Mouse (Mus musculus) midbrain, postnatal 0 days (tissue): Measurements from ENCODE around the gene Mr1. TPM values are rescaled to one million over a fixed set of nuclear protein-coding genes. Genes with fewer than 3 reads are reported as not detected.
A peak's percentile ranks its signal among the peaks of the same experiment; 100 is the strongest.

Experiments
- ATAC-seq: fragments of 200-750 bp; cut with Nextera tagmentation; 2 replicates; pipeline ENCODE4 v1.8.0; 2017; ENCODE audit warnings: moderate number of reproducible peaks, mild to moderate bottlenecking, moderate TSS enrichment, moderate library complexity; ENCODE audit not compliant: low FRiP score
- DNase-seq: peaks from one replicate; pipeline ENCODE4 v3.0.0-alpha.2; 2015; ENCODE audit warnings: low spot score
- H3K27ac ChIP-seq: fragments of 300-500 bp; sonication (generic); 2 replicates; pipeline ENCODE4 v1.5.1; 2014; ENCODE audit warnings: low read depth, mild to moderate bottlenecking, low read length, mixed read lengths
- H3K27me3 ChIP-seq: fragments of 300-500 bp; sonication (generic); 2 replicates; pipeline ENCODE4 v1.6.1; 2014; ENCODE audit warnings: low read length, control low read depth, mixed read lengths; ENCODE audit not compliant: insufficient read depth
- H3K36me3 ChIP-seq: fragments of 300-500 bp; sonication (generic); 2 replicates; pipeline ENCODE4 v1.6.1; 2014; ENCODE audit warnings: low read length, control low read depth, mixed read lengths; ENCODE audit not compliant: insufficient read depth
- H3K4me1 ChIP-seq: fragments of 300-500 bp; sonication (generic); 2 replicates; pipeline ENCODE4 v1.6.1; 2014; ENCODE audit warnings: mild to moderate bottlenecking, control low read depth, antibody characterized with exemption, low read length, mixed read lengths; ENCODE audit not compliant: insufficient read depth
- H3K4me2 ChIP-seq: fragments of 300-500 bp; sonication (generic); 2 replicates; pipeline ENCODE4 v1.6.1; 2014; ENCODE audit warnings: low read depth, mild to moderate bottlenecking, low read length, mixed read lengths; ENCODE audit not compliant: poor library complexity, severe bottlenecking
- H3K4me3 ChIP-seq: fragments of 300-500 bp; sonication (generic); 2 replicates; pipeline ENCODE4 v1.5.1; 2014; ENCODE audit warnings: low read depth, mild to moderate bottlenecking, low read length, moderate library complexity
- H3K9ac ChIP-seq: fragments of 300-500 bp; sonication (generic); replicated peaks from 2 replicates; pipeline ENCODE4 v1.6.1; 2014; ENCODE audit warnings: mild to moderate bottlenecking, low read length, moderate library complexity, mixed read lengths; ENCODE audit not compliant: poor library complexity, severe bottlenecking
- H3K9me3 ChIP-seq: fragments of 300-500 bp; sonication (generic); 2 replicates; pipeline ENCODE4 v1.6.1; 2016; ENCODE audit warnings: low read length, control low read depth
- CTCF ChIP-seq: IDR thresholded peaks from 2 replicates; pipeline ENCODE4 v1.5.1; 2016; ENCODE audit warnings: antibody characterized with exemption, mild to moderate bottlenecking
- WGBS: fragments of 180-500 bp; shearing (Covaris S2); extraction: QIAGEN DNeasy Blood & Tissue Kit; methylation state at CpG from one replicate; pipeline ENCODE4 v1.1.7; 2014; 5-methylcytosine and 5-hydroxymethylcytosine counted together
- polyA plus RNA-seq: library from polyadenylated mRNA; unstranded; fragments of >200 nt; fragmentation: Nextera tagmentation; extraction: Ambion mirVana; gene quantifications from 2 replicates; pipeline ENCODE4 v1.2.1, GENCODE M21; 2015
- total RNA-seq: library from RNA; depleted of rRNA; stranded (reverse); fragments of >200 nt; gene quantifications from 2 replicates; pipeline ENCODE4 v1.2.3, GENCODE M21; 2014

The Mr1 gene
- total and polyA plus RNA-seq, 2 experiments from 2014 or later: 1.8 to 2.9 TPM

DNA sequence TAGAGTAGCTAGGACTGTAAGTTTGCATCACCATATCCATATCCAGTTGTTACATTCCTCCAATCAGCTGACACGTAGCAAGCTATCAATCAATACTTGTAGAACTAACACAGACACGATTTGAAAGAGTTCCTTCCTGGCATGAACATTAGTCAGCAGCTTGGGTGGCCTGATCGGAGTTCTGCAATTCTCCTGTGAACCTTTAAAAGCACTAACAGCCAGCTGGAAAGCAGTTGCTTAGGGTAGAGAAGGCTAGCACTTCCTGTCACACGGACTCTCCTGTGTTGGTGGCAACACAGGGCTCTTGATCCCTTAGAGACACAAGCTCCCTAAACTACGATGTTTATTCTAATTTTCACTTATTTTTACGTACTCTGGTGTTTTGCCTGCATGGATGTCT, 994 bp downstream of the Mr1 start:
- no peak overlapping the region for H3K9ac ChIP-seq
- no peak for TF ChIP-seq CTCF
- H3K4me1 ChIP-seq: no peaks in the 10 kb centered on the region
- ATAC-seq (no peak), DNase-seq (no peak)
- no peak overlapping the region for H3K27ac ChIP-seq
- no peak overlapping the region for H3K4me2 ChIP-seq
- no peaks in the 10 kb centered on the region for H3K36me3 ChIP-seq
- WGBS: 65% methylated on average over 6 of the region's 6 CpGs
- H3K9me3 ChIP-seq: no peaks in the 10 kb centered on the region
- H3K27me3 ChIP-seq: no peaks in the 10 kb centered on the region
- no peak overlapping the region for H3K4me3 ChIP-seq

DNA sequence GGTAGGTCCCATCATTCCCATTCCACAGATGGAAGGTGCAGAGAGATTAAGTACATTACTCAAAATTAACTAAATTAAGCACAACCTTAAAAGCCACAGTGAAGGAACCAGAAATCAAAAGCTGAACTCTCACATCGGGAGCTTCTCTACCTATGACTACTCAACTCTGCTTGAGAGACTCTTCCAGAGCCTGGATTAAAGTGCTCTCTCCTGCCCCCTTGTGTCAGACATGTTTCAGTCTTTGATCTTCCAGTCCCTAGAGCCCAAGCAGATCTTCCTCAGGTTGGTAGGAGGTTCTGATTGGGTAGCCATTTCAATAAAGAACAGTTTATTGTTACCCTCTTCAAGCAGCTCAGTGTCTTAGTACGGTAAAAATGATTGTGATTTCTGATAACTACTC, 6.5 kb downstream of the Mr1 start:
- ATAC-seq (no peak), DNase-seq (peak; percentile 15)
- Histone ChIP-seq H3K9ac (no peak overlapping the region), H3K27me3 (no peaks in the 10 kb centered on the region), H3K4me3 (no peak overlapping the region), H3K36me3 (no peaks in the 10 kb centered on the region), H3K4me1 (no peaks in the 10 kb centered on the region), H3K27ac (no peak overlapping the region), H3K9me3 (no peaks in the 10 kb centered on the region), H3K4me2 (no peak overlapping the region)
- TF ChIP-seq CTCF: peak; percentile 53
- 71% methylated on average over 2 of the region's 2 CpGs for WGBS

DNA sequence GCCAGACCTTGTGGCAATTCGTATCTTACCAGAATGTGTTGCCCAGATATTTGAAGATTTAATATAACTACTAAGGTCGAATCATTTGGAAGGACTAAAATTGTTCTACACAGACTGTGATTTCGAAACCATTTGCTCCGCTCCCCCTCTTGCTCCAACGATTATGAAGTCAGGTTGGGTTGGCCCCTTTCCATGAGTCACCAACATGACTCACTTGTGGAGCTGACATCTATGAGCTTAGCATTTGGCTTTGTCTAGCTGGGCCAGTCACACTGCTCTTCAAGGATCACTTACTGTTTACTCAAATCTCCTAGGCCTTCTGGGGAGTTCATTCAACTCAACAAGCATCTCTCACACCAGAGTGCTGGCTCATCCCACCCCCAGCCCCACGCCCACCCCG, 7.8 kb downstream of the Mr1 start:
- no peak overlapping the region for H3K4me3 ChIP-seq
- no peaks in the 10 kb centered on the region for H3K9me3 ChIP-seq
- TF ChIP-seq CTCF: no peak
- no peaks in the 10 kb centered on the region for H3K27me3 ChIP-seq
- H3K36me3 ChIP-seq: no peaks in the 10 kb centered on the region
- no peak overlapping the region for H3K4me2 ChIP-seq
- no peak for ATAC-seq
- H3K9ac ChIP-seq: no peak overlapping the region
- no peak overlapping the region for H3K27ac ChIP-seq
- 96% methylated on average over 7 of the region's 7 CpGs for WGBS
- H3K4me1 ChIP-seq: no peaks in the 10 kb centered on the region
- DNase-seq: no peak

DNA sequence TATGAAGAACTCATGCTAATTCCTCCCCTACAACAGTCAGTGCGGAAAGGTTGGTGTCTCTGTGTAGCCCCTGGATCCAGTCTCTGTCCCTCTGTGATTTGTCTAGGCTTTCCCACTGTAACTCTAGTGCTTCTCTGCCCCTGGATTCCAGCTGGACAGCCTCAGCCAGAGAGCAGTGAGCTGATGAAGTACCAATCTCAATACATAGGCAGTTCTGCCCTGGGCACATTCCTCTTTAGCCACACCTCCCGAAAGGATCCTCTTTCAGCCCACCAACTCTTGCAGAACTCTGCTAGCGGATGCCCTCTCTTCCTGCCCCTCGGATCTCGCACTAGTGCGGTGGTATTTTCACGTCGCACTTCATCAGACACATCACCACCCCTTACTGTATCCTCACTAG, 11.7 kb downstream of the Mr1 start:
- 66% methylated on average over 8 of the region's 8 CpGs for WGBS
- no peak overlapping the region for H3K4me3 ChIP-seq
- TF ChIP-seq CTCF: no peak
- no peaks in the 10 kb centered on the region for H3K27me3 ChIP-seq
- no peak overlapping the region for H3K4me2 ChIP-seq
- no peak overlapping the region for H3K9ac ChIP-seq
- H3K27ac ChIP-seq: no peak overlapping the region
- H3K9me3 ChIP-seq: no peaks in the 10 kb centered on the region
- no peak for DNase-seq
- no peaks in the 10 kb centered on the region for H3K4me1 ChIP-seq
- no peaks in the 10 kb centered on the region for H3K36me3 ChIP-seq
- no peak for ATAC-seq

DNA sequence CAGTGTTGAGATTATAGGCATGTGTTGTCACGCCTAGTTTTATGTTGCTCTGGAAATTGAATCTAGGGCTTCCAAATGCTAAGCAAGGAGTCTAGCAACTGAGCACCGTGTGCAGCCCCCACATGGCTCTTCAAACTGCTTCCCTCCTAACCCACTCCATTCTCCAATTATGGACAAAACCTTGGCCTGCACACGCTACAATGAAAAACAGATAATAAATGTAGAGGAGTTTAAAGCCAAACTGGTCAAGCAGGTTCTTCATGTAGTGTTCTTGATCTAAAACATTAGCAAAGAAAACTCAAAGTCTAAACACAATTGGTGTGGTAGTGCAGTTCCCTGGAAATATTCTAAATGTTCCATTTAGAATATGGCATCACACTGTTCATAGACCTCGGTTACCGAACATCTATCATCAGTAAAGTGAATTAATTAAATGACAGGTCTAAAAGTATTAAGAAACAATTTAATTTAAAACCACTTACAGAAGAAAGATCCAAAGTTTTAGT, 19.1 kb downstream of the Mr1 start:
- WGBS: 90% methylated on average over 5 of the region's 5 CpGs
- Histone ChIP-seq H3K27me3 (no peaks in the 10 kb centered on the region), H3K4me2 (no peak overlapping the region), H3K4me1 (no peaks in the 10 kb centered on the region), H3K4me3 (no peak overlapping the region), H3K9me3 (no peaks in the 10 kb centered on the region), H3K36me3 (no peaks in the 10 kb centered on the region), H3K27ac (no peak overlapping the region), H3K9ac (no peak overlapping the region)
- no peak for DNase-seq
- no peak for ATAC-seq
- no peak for TF ChIP-seq CTCF

DNA sequence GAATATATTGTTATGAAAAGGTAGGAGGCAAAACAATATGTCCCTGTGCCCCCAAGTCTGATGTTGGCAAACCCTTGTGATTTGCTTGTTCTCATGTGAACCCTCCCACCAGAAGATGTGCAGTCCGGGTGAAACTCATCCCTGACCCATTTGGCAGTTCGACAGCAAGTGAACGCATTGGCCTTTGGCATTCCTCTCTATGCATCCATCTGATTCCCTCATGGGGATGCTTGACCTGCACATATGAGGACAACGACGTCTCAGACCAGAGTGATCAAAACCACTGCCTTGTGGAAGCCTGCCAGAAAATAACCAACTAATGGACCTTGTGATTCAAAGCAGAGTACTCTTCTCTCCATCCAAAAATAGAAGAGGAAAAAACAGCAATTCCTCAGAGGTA, 19.9 kb downstream of the Mr1 start:
- Histone ChIP-seq H3K9me3 (no peaks in the 10 kb centered on the region), H3K27me3 (no peaks in the 10 kb centered on the region), H3K27ac (no peak overlapping the region), H3K4me3 (no peak overlapping the region), H3K36me3 (no peaks in the 10 kb centered on the region), H3K9ac (no peak overlapping the region), H3K4me2 (no peak overlapping the region), H3K4me1 (no peaks in the 10 kb centered on the region)
- no peak for DNase-seq
- 86% methylated on average over 5 of the region's 5 CpGs for WGBS
- ATAC-seq: no peak
- TF ChIP-seq CTCF: no peak
